Comparison of ENCODE assay signal across 8 mouse cellular contexts in the genomic region with DNA sequence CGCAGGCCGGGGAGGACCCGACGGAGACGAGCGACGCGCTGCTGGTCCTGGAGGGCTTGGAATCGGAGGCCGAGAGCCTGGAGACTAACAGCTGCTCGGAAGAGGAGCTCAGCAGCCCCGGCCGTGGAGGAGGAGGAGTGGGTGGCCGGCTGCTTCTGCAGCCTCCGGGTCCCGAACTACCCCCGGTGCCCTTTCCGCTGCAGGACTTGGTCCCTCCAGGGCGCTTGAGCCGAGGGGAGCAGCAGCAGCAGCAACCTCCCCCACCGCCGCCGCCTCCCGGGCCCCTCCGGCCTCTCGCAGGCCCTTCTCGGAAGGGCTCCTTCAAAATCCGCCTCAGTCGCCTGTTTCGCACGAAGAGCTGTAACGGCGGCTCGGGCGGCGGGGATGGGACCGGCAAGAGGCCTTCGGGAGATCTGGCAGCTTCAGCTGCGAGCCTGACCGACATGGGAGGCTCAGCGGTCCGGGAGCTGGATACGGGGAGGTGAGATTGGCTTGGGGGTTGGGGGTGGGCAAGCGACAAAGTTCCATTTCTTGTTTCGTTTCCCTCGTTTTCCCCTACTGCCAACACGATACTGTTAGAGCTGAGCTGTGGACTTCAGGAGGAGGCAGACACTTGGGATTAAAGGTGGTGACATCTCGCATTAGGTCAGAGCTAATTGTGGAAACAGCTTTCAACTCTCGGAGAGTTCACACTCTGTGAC. TPM values are rescaled to one million over a fixed set of nuclear protein-coding genes. Genes with fewer than 3 reads are reported as not detected.
A peak's percentile ranks its signal among the peaks of the same experiment; 100 is the strongest.
DNase-seq lines count a peak whose midpoint lies in the region; ATAC-seq and TF ChIP-seq lines count a peak whose summit lies in the region.

No protein-coding gene starts in this region.

- H3K27me3 ChIP-seq in neural tube, embryonic 13.5 days, result no peaks in the 10 kb centered on the region

- DNase-seq in right cerebral cortex, adult 18-20 months, result peak; percentile 18
- no peak for DNase-seq in right cerebral cortex, postnatal 36 days (ENCODE audit: low spot score in 2 of 2)
- peak; percentile 34 for DNase-seq in c-Kit-positive CD71-positive TER-119-negative erythroid progenitor cells, embryonic 14.5 days (ENCODE audit: low read depth)
- peak; percentile 63 for DNase-seq in gastrocnemius, adult 2 months
- peak; percentile 59 for DNase-seq in induced T-regulatory cell, adult 2 months (ENCODE audit: low read depth)
- DNase-seq in lung, adult 18-20 months, result peak; percentile 23 to 24
- peak; percentile 36 to 49 for DNase-seq in thymus, postnatal 36 days

- H3K4me2 ChIP-seq in neural tube, embryonic 13.5 days, result peak overlapping the region; percentile 92

- peaks cover 51% of the 10 kb centered on the region for H3K4me1 ChIP-seq in neural tube, embryonic 13.5 days (replicated peaks)

- ATAC-seq in neural tube, embryonic 13.5 days (ENCODE audit: low read depth), result peak; percentile 19

- H3K9ac ChIP-seq in neural tube, embryonic 13.5 days, result peak overlapping the region; percentile 99

- no peaks in the 10 kb centered on the region; the same call in 1 of the 2 replicates for H3K36me3 ChIP-seq in neural tube, embryonic 13.5 days

- intact Hi-C loops in gastrocnemius, adult 2 months (cut with DNase I), result no loop called here

- under 1% methylated on average over 45 of the region's 49 CpGs for WGBS in neural tube, embryonic 13.5 days

- no peak for TF ChIP-seq CTCF in gastrocnemius, adult 2 months (IDR thresholded peaks at IDR 0.05)

- H3K27ac ChIP-seq in gastrocnemius, adult 2 months, result peak overlapping the region; percentile 99
- H3K27ac ChIP-seq in neural tube, embryonic 13.5 days (replicated peaks), result peak overlapping the region; percentile 92

- H3K9me3 ChIP-seq in neural tube, embryonic 13.5 days, result no peaks in the 10 kb centered on the region

- peak overlapping the region; percentile 99 for H3K4me3 ChIP-seq in gastrocnemius, adult 2 months
- H3K4me3 ChIP-seq in neural tube, embryonic 13.5 days, result peak overlapping the region; percentile 99

RNA-seq across cellular contexts. Expression of a gene that starts 0.7 kb away (rescaled TPM):
- total RNA-seq in gastrocnemius, adult 2 months (2021), result 10 to 100 TPM; 43.2 to 48.6 TPM
- polyA plus RNA-seq in neural tube, embryonic 13.5 days (2015; fragmentation: Nextera tagmentation; extraction: Ambion mirVana), result 7.8 and 8.9 TPM in 2 replicates

RNA-seq across cellular contexts. Expression of a gene that starts 11.2 kb away (rescaled TPM):
- under 1 TPM in 1 of 2 experiments, not detected in 1; 0.03 TPM for total RNA-seq in gastrocnemius, adult 2 months (2021)
- polyA plus RNA-seq in neural tube, embryonic 13.5 days (2015; fragmentation: Nextera tagmentation; extraction: Ambion mirVana), result 0.43 and 0.66 TPM in 2 replicates

RNA-seq across cellular contexts. Expression of a gene that starts 47.6 kb away (rescaled TPM):
- 10 to 100 TPM; 34.1 to 50.7 TPM for total RNA-seq in gastrocnemius, adult 2 months (2021)
- polyA plus RNA-seq in neural tube, embryonic 13.5 days (2015; fragmentation: Nextera tagmentation; extraction: Ambion mirVana), result 38.2 and 43.8 TPM in 2 replicates

RNA-seq across cellular contexts. Expression of a gene that starts 52.2 kb away (rescaled TPM):
- total RNA-seq in gastrocnemius, adult 2 months (2021), result 1 to 10 TPM; 5.9 to 7.5 TPM
- polyA plus RNA-seq in neural tube, embryonic 13.5 days (2015; fragmentation: Nextera tagmentation; extraction: Ambion mirVana), result 6.8 and 7.4 TPM in 2 replicates

Comparison
In these comparisons a context has a peak if more than half of its experiments do, and no peak if none do; other contexts are left out.
1. DNase-seq: peak in right cerebral cortex, adult 18-20 months (single experiment), c-Kit-positive CD71-positive TER-119-negative erythroid progenitor cells, embryonic 14.5 days (single experiment), gastrocnemius, adult 2 months (single experiment), induced T-regulatory cell, adult 2 months (single experiment), lung, adult 18-20 months (2 of 2) and thymus, postnatal 36 days (2 of 2); none in right cerebral cortex, postnatal 36 days (0 of 2).